Mouse (Mus musculus): ENCODE results near the gene Cstf2t. TPM values are rescaled to one million over a fixed set of nuclear protein-coding genes. Genes with fewer than 3 reads are reported as not detected.

The Cstf2t gene
- polyA plus RNA-seq (2017; shearing (Covaris generic)), result 10 to 100 TPM; 15.3 to 16.0 TPM

DNA sequence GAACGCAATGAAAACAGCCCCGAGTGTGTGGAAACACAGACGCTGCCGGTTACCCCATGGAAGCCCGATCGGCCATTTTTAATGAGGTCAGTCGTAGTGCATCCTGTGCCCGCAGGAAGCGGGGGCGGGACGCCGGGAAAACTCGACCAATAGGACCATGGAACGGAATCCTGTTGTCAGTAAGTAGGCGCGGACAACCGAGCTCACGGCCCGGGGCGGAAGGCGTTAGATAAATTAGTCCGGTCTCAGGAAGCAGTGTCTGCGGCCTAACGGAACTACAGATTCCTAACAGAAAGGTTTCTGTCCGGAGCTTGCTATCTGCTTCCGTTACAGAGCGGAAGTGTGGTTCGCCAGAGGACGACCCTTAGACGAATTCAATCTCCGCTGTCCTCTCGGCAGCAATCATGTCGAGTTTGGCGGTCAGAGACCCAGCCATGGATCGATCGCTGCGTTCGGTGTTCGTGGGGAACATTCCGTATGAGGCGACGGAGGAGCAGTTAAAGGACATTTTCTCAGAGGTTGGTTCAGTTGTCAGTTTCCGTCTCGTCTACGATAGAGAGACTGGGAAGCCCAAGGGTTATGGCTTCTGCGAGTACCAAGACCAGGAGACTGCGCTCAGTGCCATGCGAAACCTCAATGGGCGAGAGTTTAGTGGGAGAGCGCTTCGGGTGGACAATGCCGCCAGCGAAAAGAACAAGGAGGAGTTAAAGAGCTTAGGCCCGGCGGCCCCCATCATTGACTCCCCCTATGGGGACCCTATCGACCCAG lies at the start of gene Cstf2t:
Cstf2t (plus strand) TSS at position 176 of the 768 bp plus-strand sequence.
- ATAC-seq, result peak; percentile 97

DNA sequence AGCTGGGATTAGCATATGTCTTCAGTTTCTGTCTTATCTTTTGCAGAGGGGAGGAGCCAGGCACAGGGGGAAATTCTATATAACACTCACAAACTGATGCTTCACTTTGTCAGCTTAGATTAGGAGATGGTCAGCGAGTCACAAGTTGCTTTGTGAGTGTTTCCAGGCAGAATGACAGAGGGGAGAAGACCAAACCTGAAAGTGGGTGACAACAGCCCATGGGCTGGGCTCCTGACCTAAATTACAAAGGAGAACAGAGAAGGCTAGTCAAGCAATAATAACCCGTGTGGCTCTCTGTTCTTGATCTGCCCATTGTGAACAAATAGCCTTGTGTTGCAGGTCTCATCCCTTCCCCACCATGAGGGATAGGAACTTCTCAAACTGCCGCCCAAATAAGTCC lies 43.7 kb upstream of the Cstf2t start:
- no peak for ATAC-seq

DNA sequence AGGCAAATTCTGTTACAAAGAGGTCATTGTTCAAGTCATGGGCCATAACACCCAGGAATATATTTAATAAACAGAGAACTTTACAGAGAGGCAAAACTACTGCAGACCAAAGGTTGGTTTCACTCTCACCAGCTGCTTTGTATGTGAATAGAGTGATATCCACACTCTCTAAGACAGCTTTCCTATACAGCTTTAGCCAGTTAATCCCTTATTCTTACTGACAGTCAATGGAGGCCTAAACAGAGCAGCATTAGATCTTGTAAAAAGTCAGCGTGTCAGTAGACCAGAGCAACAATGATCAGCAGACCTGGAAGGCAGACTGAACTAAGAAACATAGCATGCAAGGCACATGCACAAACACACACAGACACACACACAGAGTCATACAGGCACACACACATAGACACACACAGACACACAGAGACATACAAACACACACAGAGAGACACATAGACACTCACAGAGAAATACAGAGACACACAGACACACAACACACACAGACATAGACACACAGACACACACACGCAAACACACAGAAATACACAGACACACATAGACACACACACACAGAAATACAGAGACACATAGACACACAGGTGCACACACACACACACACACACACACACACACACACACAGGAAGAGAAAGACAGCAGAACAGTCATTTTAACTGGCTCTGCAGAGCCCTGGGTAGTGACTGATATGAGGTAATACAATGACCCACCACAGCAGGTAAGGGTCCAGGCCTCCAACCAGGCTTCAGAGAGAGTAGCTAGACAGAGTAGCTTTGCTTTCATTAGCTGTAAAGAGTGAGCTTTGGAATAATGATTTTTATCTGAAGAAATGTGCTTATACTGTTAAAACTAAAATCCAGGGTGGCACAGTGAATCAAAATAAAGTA lies 41.4 kb upstream of the Cstf2t start:
- no peak for ATAC-seq

DNA sequence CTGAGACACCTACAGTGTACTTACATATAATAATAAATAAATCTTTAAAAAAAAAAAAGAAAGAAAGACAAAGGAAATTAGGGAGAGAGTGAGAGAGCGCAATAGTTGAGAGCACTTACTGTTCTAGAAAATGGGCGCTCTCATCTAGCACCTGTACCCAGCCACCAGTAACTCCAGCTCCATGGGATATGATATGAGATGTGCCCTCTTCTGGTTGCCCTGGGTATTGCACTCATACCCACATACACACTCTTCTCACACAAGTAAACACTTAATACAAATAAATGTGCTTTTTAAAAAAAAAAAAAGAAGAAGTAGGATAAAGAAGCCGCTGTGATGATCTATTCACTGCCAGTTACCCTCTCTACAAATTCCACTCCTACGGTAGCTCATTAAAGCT lies 36.0 kb upstream of the Cstf2t start:
- ATAC-seq, result no peak

DNA sequence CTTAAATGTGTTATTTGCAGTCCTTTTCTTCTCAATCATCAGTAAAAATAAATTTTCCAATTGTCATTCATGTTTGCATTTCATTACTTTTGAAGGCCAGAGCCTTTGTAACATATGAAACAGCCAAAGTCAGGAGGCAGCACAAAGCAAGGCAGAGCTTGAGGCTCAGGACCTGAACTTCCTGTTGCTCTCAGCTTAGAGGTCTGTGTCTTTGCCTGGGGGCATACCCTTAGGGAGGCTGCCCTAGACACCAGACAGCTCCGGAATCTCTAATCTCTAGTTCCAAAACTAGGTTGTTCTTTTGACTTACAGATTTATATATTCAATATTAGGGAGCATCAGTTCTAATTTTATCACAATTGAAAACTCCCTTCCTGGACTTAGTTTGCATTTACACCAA lies 17.9 kb upstream of the Cstf2t start:
- ATAC-seq, result no peak

GRCm38 (mm10) chr19:31065206-31065781 lies 17.3 kb upstream of the Cstf2t start:
- no peak for ATAC-seq

GRCm38 (mm10) chr19:31073959-31074716 lies 8.5 kb upstream of the Cstf2t start:
- ATAC-seq, result no peak

DNA sequence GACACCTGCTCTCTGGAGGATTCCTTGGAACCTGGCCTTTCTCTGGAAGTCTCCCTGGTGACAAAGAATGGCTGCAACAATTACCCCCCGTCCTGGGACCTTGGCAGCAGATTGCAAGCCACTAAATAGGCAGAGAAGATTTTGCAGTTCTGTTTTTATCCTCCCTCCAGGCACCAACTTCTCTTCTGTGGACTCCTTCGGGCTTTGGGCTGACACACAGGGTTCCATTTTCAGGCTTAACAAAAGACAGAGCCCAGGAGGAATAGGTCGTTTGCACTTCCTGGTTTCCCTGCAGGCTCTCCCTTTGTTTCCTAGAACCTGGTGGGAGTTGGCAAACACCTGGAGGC lies 7.9 kb upstream of the Cstf2t start:
- no peak for ATAC-seq

GRCm38 (mm10) chr19:31076106-31076505 lies 6.5 kb upstream of the Cstf2t start:
- no peak for ATAC-seq

GRCm38 (mm10) chr19:31078241-31078640 lies 4.4 kb upstream of the Cstf2t start:
- ATAC-seq, result no peak

- peak; percentile 4 for ATAC-seq
These were observed 411 bp upstream of the Cstf2t start for GRCm38 (mm10) chr19:31082226-31082625.

- ATAC-seq, result no peak
These were observed 1.1 kb downstream of the Cstf2t start for GRCm38 (mm10) chr19:31083761-31084160.

DNA sequence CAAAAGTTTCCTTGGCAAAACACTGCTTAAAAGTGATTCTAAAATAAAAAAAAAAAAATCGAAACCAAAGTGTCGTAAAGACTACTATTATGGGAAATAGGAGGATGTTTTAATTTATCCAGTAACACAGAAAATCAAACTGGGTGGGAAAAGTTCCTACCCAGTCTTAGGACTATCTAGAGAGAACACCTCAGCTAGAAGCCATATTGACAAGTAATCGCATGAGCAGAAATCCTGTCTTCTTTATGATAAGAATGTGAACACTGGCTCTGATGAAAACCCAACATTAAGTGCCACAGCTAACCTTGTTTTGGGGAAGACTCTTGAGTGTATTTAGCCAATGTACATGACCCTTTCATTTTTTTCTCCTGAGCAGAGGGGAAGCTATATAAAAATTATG lies 15.2 kb downstream of the Cstf2t start:
- ATAC-seq, result no peak

GRCm38 (mm10) chr19:31099369-31099768 lies 16.7 kb downstream of the Cstf2t start:
- ATAC-seq, result no peak

DNA sequence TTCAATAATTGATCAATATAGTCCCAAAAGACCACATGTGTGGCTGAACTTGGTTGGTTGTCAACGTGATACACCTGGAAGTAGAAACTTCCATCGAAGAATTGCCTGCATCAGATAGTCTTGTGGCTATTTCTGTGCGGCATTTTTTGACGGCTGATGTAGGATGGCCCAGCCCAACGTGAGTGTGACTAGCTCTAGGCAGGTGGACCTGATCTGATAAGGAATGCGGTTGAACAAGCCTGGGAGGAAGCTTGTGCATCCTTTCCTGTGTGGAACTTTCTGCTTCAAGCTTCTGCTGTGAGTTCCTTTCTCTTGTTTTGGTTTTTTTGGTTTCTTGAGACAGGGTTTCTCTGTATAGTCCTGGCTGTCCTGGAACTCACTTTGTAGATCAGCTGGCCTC lies 22.1 kb downstream of the Cstf2t start:
- no peak for ATAC-seq

GRCm38 (mm10) chr19:31106036-31106435 lies 23.4 kb downstream of the Cstf2t start:
- ATAC-seq, result no peak

DNA sequence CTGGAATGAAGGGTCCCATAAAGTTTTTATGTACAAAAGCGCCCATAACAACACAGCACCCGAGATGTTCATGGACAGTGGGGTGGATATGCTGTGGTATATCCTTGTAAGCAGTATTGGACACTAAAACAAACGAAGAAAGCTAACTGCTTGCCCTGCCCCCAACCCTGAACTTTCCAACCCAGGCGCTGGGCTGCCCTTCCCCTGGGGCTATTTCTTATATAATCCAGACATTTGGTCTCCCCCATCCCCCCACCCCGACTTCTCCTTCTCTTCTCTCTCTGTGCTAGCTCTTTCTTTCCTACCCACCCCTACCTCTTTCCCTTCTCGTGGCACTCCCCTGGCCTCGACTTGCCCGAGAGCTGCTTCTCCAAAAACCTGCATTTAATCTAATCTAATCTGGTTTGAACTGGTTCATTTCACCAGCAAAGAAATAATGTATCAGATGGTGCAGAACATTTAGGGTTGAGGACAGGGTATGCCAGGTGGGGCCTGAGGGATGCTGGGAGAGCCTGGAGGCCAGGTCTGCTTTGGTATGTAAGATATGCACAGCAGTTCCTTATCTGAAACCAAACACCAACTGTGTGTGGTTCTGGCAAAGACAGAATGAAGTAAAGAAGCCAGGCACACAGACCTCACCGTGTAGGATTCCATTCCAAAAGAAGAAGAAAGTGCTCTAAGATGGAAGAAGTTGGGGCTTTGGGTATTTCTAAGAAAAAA lies 24.4 kb downstream of the Cstf2t start:
- no peak for ATAC-seq

- no peak for ATAC-seq
These were observed 32.1 kb downstream of the Cstf2t start for GRCm38 (mm10) chr19:31114690-31115089.

GRCm38 (mm10) chr19:31124628-31125027 lies 42.0 kb downstream of the Cstf2t start:
- no peak for ATAC-seq

DNA sequence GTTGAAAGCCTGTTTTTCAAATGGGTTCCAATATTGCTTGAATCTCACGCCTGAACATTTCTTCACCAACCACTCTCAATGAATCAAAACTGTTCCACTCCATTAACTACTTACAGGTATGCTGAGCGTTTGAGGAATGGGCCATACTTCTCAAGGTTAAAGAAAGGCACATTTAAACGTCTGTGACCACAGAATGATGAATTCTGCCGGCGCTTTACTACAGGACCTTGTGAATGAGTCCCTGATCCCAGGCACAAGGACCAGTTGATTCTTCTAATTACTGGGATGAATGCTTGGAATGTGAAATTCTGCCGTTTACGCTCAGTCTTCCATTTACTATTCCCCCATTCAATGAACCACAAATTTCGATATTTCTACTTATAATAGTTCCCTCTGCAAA lies 50.0 kb downstream of the Cstf2t start:
- no peak for ATAC-seq

DNA sequence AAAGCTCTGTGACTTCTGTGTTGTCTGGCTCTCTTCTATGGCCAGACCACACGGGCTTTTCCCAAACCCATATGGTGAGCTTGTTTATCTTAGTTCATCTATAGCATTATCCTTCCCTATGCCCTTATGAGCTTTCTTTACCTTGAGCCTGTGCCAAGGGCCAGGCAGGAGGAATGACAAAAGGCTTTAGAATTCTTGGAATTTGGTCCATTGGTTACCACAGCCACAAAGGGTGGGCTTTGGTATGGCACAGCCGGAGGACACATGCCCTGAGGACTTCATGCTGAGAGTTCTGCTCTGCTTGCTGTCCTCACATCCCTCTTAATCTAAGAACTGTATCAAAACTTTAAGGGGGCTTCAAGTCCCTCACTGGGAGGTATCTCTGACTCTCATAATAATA lies 53.7 kb downstream of the Cstf2t start:
- ATAC-seq, result no peak
